Mouse (Mus musculus): Measurements from ENCODE around the gene 1700080E11Rik.
"Not testable (repeated sequence)": the region's sequence is repeated elsewhere in the genome, so short reads cannot be mapped to it uniquely, and the experiment has no call there.

Gene 1700080E11Rik

DNA sequence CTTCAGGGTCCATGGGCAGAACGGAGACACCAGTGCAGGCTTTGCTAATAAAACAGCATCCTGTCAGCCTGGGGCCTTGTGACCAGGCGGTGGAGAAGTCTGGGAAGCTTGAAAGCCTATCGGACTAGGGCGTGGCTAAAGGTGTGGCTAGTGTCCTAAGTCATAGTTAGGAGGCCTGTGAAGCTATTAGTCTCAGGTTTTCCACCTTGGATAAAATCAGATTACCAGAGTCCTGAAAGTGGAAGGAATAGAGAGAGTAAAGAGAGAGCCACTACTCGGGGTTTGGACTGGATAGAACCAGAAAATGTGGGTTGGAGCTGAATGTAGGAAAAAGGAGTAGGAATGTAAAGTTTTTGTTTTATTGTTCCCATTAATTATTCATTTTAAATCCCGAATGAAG lies at the start of gene 1700080E11Rik:
TSS of gene 1700080E11Rik (minus strand) at position 101 of the 400 bp plus-strand sequence.
- DNase-seq (ENCODE audit: low spot score) = no peak

DNA sequence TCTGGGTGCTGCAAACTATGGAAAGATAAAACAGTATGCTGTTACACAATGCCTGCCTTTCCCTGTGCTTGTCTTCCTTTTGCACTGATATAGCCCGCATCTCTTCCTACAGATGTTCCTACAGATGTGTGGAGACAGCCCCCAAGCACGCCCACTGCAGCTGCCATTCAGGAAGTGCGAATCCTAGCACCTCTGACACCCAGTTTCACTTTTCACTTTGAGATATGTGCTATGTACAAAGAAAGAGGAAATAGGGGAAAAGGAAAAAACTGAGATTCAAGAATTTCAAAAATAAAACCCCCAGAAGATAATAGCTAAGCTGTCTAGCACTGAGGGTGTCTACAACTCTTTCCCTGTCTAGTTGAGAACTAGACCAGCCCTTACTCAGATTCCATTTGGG lies 41.8 kb upstream of the 1700080E11Rik start:
- no peak for DNase-seq (ENCODE audit: low spot score)

GRCm38 (mm10) chr9:105182392-105182791 lies 37.5 kb upstream of the 1700080E11Rik start:
- DNase-seq (ENCODE audit: low spot score) = no peak

- no peak for DNase-seq (ENCODE audit: low spot score)
Observed at GRCm38 (mm10) chr9:105139204-105139603, 5.7 kb downstream of the 1700080E11Rik start.

GRCm38 (mm10) chr9:105136404-105136803 lies 8.5 kb downstream of the 1700080E11Rik start:
- no peak for DNase-seq (ENCODE audit: low spot score)

DNA sequence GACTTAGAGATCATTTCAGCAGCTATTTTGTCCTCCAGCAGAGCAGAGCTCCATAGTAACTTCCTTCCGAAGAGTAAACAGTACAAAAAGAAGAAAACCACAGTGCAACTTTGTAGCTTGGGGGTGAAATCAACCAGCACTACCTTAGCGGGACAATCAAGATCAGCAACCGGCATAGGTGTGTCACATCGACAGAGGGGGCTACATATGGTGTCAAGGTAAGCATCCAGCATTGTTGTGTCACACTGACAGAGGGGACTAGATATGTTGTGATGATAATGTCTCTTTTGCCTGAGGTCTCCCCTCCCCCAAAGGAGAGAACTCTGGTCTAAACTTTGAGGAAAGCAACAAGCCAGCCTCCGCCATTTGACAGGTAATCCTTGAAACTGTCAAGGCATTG lies 10.4 kb downstream of the 1700080E11Rik start:
- no peak for DNase-seq (ENCODE audit: low spot score)

DNA sequence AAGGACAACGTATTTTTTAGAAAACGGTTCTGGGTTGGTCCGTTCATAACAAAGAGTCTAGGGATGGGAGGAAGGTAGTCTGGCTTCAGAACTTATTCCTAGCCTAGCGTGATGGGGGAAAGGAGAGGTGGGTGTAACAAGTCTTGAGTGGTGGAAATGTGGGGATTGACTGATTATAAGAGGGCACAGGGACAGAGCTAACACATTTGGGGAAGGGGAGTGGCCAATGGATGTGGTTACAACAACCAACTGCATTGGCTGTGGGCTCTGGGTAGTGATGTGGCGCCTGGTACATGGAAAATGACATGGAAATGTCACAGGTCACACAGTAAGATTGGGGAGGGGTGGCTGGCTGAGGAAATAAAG lies 12.9 kb downstream of the 1700080E11Rik start:
- no peak for DNase-seq (ENCODE audit: low spot score)

DNA sequence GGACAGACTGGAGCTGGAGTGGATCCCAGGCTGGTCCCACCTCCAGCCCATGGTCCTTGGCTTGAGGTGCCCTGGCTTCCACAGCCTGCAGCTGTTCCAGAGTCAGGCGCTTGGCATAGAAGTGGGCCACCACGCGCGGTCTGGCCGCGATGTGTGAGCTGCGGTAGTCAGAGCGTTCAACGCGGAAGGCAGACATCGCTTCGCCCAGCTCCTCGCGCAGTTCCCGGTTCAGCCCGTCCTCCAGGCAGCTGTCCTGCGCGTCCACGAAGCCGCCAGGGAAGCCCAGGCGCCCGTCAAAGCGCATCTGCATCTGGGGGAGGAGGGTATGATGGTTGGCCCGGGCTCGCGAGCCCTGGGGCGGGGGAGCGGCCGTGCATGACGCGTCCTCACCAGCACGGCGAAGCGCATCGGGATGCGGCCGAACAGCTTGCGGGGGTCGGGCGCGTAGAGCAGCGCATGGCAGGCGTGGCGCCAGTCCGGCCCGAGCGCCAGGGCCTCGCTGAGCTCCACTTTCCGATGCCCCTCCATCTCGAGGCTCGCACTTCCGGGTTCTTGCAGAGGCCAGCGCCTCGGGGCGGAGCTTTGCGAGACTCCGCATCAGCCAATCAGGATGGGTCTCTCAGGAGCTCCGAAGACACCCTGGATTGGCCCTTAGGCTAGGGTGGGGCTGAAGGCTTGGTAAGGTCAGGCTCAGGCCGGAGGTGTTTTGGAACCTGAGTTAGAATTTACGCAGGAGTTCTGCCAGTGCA lies 13.5 kb downstream of the 1700080E11Rik start, which contains the start of gene Nudt16:
TSS of gene Nudt16 (minus strand) at position 572 of the 749 bp plus-strand sequence.
- DNase-seq (ENCODE audit: low spot score) = peak; percentile 84

DNA sequence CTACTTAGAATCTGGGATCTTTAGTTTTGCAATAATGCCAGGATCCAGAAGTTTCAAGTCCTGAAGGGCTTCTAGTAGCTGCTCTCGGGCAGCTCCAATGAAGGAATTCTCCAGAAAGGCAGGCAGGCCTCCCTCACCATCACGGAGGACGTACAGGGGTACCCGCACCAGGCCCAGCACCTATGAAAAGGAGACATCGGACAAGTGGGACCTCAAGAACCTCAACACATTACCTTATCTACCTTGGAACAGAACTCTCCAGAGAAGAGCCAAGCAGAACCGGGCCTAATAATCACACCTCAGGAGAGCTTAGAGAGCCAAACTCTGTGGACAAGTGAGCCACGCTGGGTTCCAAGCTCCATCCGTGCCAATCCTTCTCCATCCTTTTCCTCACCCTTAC lies 14.6 kb downstream of the 1700080E11Rik start:
- DNase-seq (ENCODE audit: low spot score) = no peak

GRCm38 (mm10) chr9:105125206-105125605 lies 19.7 kb downstream of the 1700080E11Rik start:
- not testable (repeated sequence) for DNase-seq (ENCODE audit: low spot score)

GRCm38 (mm10) chr9:105103893-105104292 lies 41.0 kb downstream of the 1700080E11Rik start:
- DNase-seq (ENCODE audit: low spot score) = no peak

- DNase-seq (ENCODE audit: low spot score) = no peak
Observed at GRCm38 (mm10) chr9:105101911-105102310, 43.0 kb downstream of the 1700080E11Rik start.

- DNase-seq (ENCODE audit: low spot score) = no peak
Observed at GRCm38 (mm10) chr9:105100807-105101570, 43.9 kb downstream of the 1700080E11Rik start.
